Mouse (Mus musculus) forebrain, embryonic 16.5 days (tissue): ENCODE measurements around the gene Cfap54. TPM values are rescaled to one million over a fixed set of nuclear protein-coding genes. Genes with fewer than 3 reads are reported as not detected.

ENCODE experiments used
- ATAC-seq: fragments of 200-750 bp; cut with Nextera tagmentation; 2 replicates; pipeline ENCODE4 v1.8.0; 2017; ENCODE audit warnings: mild to moderate bottlenecking, moderate library complexity
- H3K27ac ChIP-seq: fragments of 300-500 bp; sonication (generic); 2 replicates; pipeline ENCODE4 v1.5.1; 2014; ENCODE audit warnings: low read length, control low read depth
- H3K27me3 ChIP-seq: fragments of 300-500 bp; sonication (generic); replicated peaks from 2 replicates; pipeline ENCODE4 v1.6.1; 2014; ENCODE audit warnings: low read length; ENCODE audit not compliant: control insufficient read depth, insufficient read depth
- H3K36me3 ChIP-seq: fragments of 300-500 bp; sonication (generic); 2 replicates; pipeline ENCODE4 v1.6.1; 2014; ENCODE audit not compliant: control insufficient read depth, insufficient read depth
- H3K4me1 ChIP-seq: fragments of 300-500 bp; sonication (generic); replicated peaks from 2 replicates; pipeline ENCODE4 v1.6.1; 2014; ENCODE audit warnings: low read length; ENCODE audit not compliant: control insufficient read depth, insufficient read depth
- H3K4me2 ChIP-seq: fragments of 300-500 bp; sonication (generic); 2 replicates; pipeline ENCODE4 v1.6.1; 2014; ENCODE audit warnings: mild to moderate bottlenecking, low read length, control low read depth
- H3K4me3 ChIP-seq: fragments of 300-500 bp; sonication (generic); replicated peaks from 2 replicates; pipeline ENCODE4 v1.5.1; 2014; ENCODE audit warnings: mild to moderate bottlenecking, low read length, control low read depth
- H3K9ac ChIP-seq: fragments of 300-500 bp; sonication (generic); replicated peaks from 2 replicates; pipeline ENCODE4 v1.6.1; 2014; ENCODE audit warnings: low read depth, low read length, control low read depth
- H3K9me3 ChIP-seq: fragments of 300-500 bp; sonication (generic); 2 replicates; pipeline ENCODE4 v1.6.1; 2016; ENCODE audit warnings: low read length; ENCODE audit not compliant: control insufficient read depth
- WGBS: fragments of 180-500 bp; shearing (Covaris S2); extraction: QIAGEN DNeasy Blood & Tissue Kit; methylation state at CpG from one replicate; pipeline ENCODE4 v1.1.7; 2014; 5-methylcytosine and 5-hydroxymethylcytosine counted together
- polyA plus RNA-seq: library from polyadenylated mRNA; unstranded; fragments of >200 nt; fragmentation: Nextera tagmentation; extraction: Ambion mirVana; gene quantifications from 2 replicates; pipeline ENCODE4 v1.2.1, GENCODE M21; 2015

The Cfap54 gene
- polyA plus RNA-seq, 1 experiment from 2014 or later, result 2.3 TPM

- no peaks in the 10 kb centered on the region for H3K36me3 ChIP-seq
- 94% methylated on average over 6 of the region's 6 CpGs for WGBS
Observed at GRCm38 (mm10) chr10:93121262-93121860, 39.9 kb upstream of the Cfap54 start.

GRCm38 (mm10) chr10:93119809-93120208 is 38.4 kb upstream of the Cfap54 start:
- Histone ChIP-seq H3K4me2 (no peak overlapping the region), H3K9ac (no peak overlapping the region), H3K36me3 (no peaks in the 10 kb centered on the region), H3K9me3 (no peaks in the 10 kb centered on the region; the same call in 1 of the 2 replicates), H3K27me3 (no peaks in the 10 kb centered on the region), H3K27ac (no peak overlapping the region), H3K4me3 (no peak overlapping the region), H3K4me1 (peaks cover 16% of the 10 kb centered on the region)
- no peak for ATAC-seq
- WGBS, result 39% methylated on average over 5 of the region's 5 CpGs

More at GRCm38 (mm10) chr10:93121262-93121860, 39.9 kb upstream of the Cfap54 start:
- Histone ChIP-seq H3K27ac (no peak overlapping the region), H3K9me3 (no peaks in the 10 kb centered on the region; the same call in 1 of the 2 replicates), H3K9ac (no peak overlapping the region), H3K4me1 (peaks cover 16% of the 10 kb centered on the region), H3K4me3 (no peak overlapping the region), H3K4me2 (no peak overlapping the region), H3K27me3 (no peaks in the 10 kb centered on the region)
- no peak for ATAC-seq

GRCm38 (mm10) chr10:93116636-93117035 is 35.2 kb upstream of the Cfap54 start:
- no peak overlapping the region for H3K4me3 ChIP-seq
- ATAC-seq, result no peak
- H3K27me3 ChIP-seq, result no peaks in the 10 kb centered on the region
- H3K4me1 ChIP-seq, result no peaks in the 10 kb centered on the region
- H3K36me3 ChIP-seq, result no peaks in the 10 kb centered on the region
- no peak overlapping the region for H3K9ac ChIP-seq
- no peak overlapping the region for H3K4me2 ChIP-seq
- H3K9me3 ChIP-seq, result no peaks in the 10 kb centered on the region; the same call in 1 of the 2 replicates
- no peak overlapping the region for H3K27ac ChIP-seq
- 82% methylated on average over 3 of the region's 3 CpGs for WGBS

GRCm38 (mm10) chr10:93115743-93116142 is 34.3 kb upstream of the Cfap54 start:
- no peak overlapping the region for H3K4me2 ChIP-seq
- H3K9ac ChIP-seq, result no peak overlapping the region
- no peaks in the 10 kb centered on the region for H3K36me3 ChIP-seq
- no peak overlapping the region for H3K27ac ChIP-seq
- no peaks in the 10 kb centered on the region; the same call in 1 of the 2 replicates for H3K9me3 ChIP-seq
- no peaks in the 10 kb centered on the region for H3K27me3 ChIP-seq
- ATAC-seq, result no peak
- H3K4me1 ChIP-seq, result no peaks in the 10 kb centered on the region
- 94% methylated on average over 1 of the region's 1 CpGs for WGBS
- no peak overlapping the region for H3K4me3 ChIP-seq

- no peak for ATAC-seq
- Histone ChIP-seq H3K9ac (no peak overlapping the region), H3K27me3 (no peaks in the 10 kb centered on the region), H3K9me3 (no peaks in the 10 kb centered on the region; the same call in 1 of the 2 replicates), H3K4me1 (no peaks in the 10 kb centered on the region), H3K4me2 (no peak overlapping the region), H3K27ac (no peak overlapping the region), H3K36me3 (no peaks in the 10 kb centered on the region), H3K4me3 (no peak overlapping the region)
- WGBS, result 71% methylated on average over 1 of the region's 1 CpGs
Observed at GRCm38 (mm10) chr10:93114782-93115181, 33.4 kb upstream of the Cfap54 start.

GRCm38 (mm10) chr10:93113968-93114367 is 32.5 kb upstream of the Cfap54 start:
- H3K4me3 ChIP-seq, result no peak overlapping the region
- WGBS, result 91% methylated on average over 8 of the region's 8 CpGs
- no peaks in the 10 kb centered on the region; the same call in 1 of the 2 replicates for H3K9me3 ChIP-seq

GRCm38 (mm10) chr10:93112021-93112420 is 30.6 kb upstream of the Cfap54 start:
- Histone ChIP-seq H3K9ac (no peak overlapping the region), H3K27ac (no peak overlapping the region), H3K36me3 (no peaks in the 10 kb centered on the region), H3K4me1 (no peaks in the 10 kb centered on the region), H3K9me3 (no peaks in the 10 kb centered on the region), H3K4me2 (no peak overlapping the region), H3K4me3 (no peak overlapping the region), H3K27me3 (no peaks in the 10 kb centered on the region)
- no peak for ATAC-seq
- WGBS, result 86% methylated on average over 6 of the region's 6 CpGs

More at GRCm38 (mm10) chr10:93113968-93114367, 32.5 kb upstream of the Cfap54 start:
- no peak overlapping the region for H3K9ac ChIP-seq
- H3K27ac ChIP-seq, result no peak overlapping the region
- H3K36me3 ChIP-seq, result no peaks in the 10 kb centered on the region
- ATAC-seq, result no peak
- no peaks in the 10 kb centered on the region for H3K27me3 ChIP-seq
- no peaks in the 10 kb centered on the region for H3K4me1 ChIP-seq
- no peak overlapping the region for H3K4me2 ChIP-seq

- Histone ChIP-seq H3K4me2 (no peak overlapping the region), H3K4me1 (no peaks in the 10 kb centered on the region), H3K27me3 (no peaks in the 10 kb centered on the region), H3K36me3 (no peaks in the 10 kb centered on the region), H3K4me3 (no peak overlapping the region), H3K9me3 (no peaks in the 10 kb centered on the region), H3K27ac (no peak overlapping the region), H3K9ac (no peak overlapping the region)
- WGBS, result 39% methylated on average over 8 of the region's 8 CpGs
- no peak for ATAC-seq
Observed at GRCm38 (mm10) chr10:93111412-93111811, 30.0 kb upstream of the Cfap54 start.

- Histone ChIP-seq H3K27me3 (no peaks in the 10 kb centered on the region), H3K4me3 (no peak overlapping the region), H3K4me2 (no peak overlapping the region), H3K4me1 (no peaks in the 10 kb centered on the region; the same call in none of the 2 replicates), H3K27ac (no peak overlapping the region), H3K9ac (no peak overlapping the region), H3K36me3 (no peaks in the 10 kb centered on the region), H3K9me3 (no peaks in the 10 kb centered on the region)
- WGBS, result 54% methylated on average over 7 of the region's 7 CpGs
- ATAC-seq, result no peak
Observed at GRCm38 (mm10) chr10:93105358-93105757, 23.9 kb upstream of the Cfap54 start.
